Mouse (Mus musculus) gastrocnemius, postnatal 4 days (tissue): Measurements from ENCODE around the gene Lix1. TPM values are rescaled to one million over a fixed set of nuclear protein-coding genes. Genes with fewer than 3 reads are reported as not detected.

ENCODE experiments used
- DNase-seq, 2 experiments: peaks; one replicate each; pipeline ENCODE4 v3.0.0; 2021 to 2022; ENCODE audit warnings: low spot score in 2 of 2, mixed read lengths in 2 of 2
- long read RNA-seq, 2 experiments: library from polyadenylated mRNA; stranded (forward); transcript quantifications; one replicate each; pipeline ENCODE4 v2.0.0; 2021
- total RNA-seq, 2 experiments: library from RNA; stranded (reverse); gene quantifications; 2 replicates each; pipeline ENCODE4 v1.2.3; 2021

The Lix1 gene
- 1 to 10 TPM; 3.2 TPM for total RNA-seq
- long read RNA-seq, experiment 1, transcript Lix1-202 (3 exons, 2,678 nt), result major isoform, 6 of 9 reads
- long read RNA-seq, experiment 1, partial matches to known transcripts, result 2 of 9 reads
- long read RNA-seq, experiment 1, other reads (novel, unspliced or antisense), result 0 of 9 reads
- long read RNA-seq, experiment 2, transcript Lix1-202 (3 exons, 2,678 nt), result major isoform, 9 of 12 reads
- long read RNA-seq, experiment 2, partial matches to known transcripts, result 0 of 12 reads
- long read RNA-seq, experiment 2, other reads (novel, unspliced or antisense), result 1 of 12 reads

DNA sequence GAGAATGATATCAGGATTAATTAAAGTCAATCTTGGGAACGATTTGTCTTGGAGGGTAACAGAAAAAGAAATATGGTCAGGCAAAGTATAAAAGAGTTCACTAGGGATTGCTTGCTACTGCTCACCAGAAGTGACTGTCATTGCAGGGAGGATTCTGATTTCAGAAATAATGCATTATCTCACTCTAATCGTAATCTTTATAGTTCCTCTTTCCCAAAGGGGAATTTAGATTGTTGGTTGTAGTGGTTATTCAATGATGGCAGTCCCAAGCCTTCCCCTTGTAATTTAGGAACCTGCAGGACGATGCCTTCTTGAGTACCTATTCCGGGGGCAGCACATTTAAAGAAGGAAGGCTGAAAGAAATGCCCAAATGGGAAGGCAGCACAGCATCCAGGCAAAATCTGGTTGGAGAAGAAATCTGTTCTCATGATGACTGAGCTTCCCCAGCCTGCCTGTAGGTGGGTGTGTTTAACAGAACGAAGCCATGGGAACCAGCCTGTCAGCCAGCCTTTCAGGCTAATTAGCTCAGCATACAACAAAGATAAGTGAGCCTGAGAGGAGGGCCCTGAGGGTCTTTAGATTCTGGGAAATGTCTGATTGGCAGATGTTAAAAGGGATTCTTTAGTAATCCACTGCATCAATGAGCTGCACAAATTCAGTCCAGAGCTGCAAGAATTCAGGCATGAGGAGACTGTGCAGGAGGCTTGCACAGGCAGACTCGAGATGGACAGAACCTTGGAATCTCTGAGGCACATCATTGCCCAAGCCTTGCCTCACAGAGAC lies at the start of gene Lix1:
Gene Lix1, plus strand, starts transcription at position 451 of the 783 bp plus-strand sequence.
- DNase-seq, result peak in 1 of 2 experiments; percentile 26

DNA sequence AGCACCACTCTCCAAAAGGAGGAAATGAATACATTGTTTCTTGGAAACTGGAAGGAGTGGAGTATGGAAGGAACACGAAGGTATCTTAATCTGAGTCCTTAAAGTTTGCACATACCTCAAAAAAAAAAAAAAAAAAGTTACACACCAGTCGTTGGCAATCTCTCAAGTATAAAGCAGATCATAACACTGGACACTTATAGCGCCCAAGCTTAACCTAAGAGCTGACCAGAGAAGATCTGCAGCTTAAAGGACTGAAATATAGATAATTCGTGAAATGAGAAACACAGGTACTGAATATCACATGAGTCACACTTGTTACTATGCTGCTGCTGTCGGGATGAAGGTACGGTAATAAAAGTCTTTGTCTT lies 28.9 kb upstream of the Lix1 start:
- DNase-seq, result no peak

DNA sequence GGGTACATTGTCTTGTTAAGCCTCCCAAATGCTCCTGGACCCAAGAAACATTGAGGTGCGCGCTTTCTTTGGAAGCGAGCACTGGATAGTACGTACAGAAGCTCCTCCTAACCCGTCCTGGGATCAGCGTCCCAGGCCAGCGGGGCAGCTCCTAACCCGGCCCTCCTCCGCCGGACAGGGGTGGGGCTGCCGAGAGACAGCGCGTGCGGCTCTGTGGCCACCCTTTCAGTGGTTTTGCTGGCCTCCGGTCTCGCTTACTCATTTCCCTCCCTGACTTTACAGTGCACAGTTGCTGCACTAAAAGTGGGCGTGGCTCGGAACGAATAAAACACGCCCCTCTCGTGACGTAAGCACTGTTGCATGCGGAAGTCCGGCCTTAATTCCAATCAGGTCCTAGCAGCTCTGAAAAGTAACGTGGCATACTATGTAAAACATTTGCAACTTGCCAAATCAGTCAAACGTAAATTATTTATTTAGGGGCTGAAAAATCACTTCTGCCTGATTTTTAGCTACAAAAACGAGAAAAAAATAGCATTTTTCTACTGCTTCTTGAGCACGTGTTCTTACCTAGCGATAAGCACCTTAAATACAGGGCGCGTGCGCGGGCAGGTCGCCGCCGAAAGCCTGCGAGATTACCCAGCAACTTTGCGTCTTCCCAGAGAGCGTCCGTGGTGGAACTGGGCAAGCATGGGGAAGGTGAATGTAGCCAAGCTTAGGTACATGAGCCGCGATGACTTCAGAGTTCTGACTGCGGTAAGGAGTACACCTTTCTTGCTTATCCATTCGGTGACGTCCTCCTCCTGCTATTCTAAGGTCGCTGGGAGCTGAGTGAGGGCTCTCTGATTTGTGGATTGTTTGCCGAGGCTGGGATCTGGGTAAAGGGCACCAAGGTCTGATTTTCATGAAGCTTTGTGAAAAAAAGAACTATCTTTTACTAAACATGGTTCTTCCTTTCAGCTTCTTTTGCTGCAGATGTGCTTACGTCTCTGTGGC lies 28.3 kb upstream of the Lix1 start, which contains the start of gene Riok2:
Gene Riok2, plus strand, starts transcription at position 392 of the 993 bp plus-strand sequence.
- DNase-seq, result peak; percentile 81 to 94

DNA sequence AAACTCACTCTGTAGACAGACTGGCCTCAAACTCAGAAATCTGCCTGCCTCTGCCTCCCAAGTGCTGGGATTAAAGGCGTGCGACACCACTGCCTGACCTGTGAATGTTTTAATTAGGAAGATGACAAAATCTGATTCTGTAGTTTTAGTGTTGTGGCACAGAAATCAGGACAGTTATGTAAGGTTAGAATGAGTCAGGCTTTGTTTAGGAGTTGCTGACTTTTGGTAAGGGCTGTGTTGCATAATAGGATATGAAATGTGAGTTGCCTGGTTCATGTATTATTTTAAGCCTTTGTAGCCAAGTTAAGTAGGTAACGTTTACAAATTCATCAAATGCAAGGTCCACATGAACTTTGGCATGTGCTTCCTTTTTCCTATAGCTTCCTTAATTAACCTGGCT lies 26.9 kb upstream of the Lix1 start:
- no peak for DNase-seq

DNA sequence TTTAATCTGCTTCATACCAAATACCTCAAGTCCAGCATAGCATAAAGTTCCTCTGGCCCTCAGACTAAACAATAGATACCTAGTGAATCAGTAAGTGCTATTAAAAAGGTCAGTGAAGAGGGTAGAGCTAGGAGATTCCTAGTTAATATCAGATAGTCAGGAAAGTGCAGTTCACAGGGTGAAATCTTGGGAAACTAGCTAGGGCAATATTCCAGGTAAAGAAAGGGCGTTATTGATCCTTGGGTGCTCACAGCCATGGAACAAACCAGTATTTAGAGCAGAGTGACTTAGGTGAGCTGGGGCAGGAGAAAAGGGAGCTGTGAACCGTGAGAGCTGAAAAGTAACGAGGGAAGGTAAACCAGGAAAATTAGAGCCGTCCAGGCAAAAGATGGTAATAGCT lies 18.8 kb upstream of the Lix1 start:
- no peak for DNase-seq

DNA sequence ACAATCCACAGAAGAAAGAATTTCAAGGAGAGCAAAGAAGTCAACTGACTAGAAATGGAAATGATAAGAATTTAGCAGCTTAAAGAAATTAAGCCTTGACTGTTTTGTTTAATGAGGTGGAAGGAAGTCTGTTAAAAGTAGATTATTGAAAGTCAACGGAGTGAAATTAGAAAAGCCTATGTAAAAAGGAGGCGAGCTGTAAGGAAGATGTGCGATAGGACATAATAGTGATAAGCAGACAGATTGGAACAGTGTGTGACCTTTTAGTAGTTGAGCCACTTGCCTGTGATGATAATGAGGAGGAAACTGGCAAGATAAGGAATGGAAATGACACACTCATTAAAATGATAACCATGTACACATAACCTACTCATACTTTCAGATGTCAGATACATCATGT lies 18.0 kb upstream of the Lix1 start:
- DNase-seq, result no peak

DNA sequence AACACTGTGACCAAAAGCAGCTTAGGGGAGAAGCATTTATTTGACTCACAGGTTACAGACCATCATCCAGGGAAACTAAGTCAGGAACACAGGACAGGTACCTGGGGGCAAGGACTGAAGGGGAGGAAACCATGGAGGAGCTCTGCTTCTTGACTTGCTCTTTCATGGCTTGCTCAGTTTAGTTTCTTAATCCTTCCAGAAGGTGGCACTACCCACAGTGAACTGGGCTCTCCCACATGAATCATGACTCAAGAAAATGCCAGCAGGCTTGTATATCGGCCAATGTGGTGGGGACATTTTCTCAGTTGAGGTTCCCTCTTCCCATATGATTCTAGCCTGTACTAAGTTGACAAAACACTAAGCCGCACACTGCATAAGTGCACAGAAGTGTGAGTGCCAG lies 16.4 kb upstream of the Lix1 start:
- no peak for DNase-seq

DNA sequence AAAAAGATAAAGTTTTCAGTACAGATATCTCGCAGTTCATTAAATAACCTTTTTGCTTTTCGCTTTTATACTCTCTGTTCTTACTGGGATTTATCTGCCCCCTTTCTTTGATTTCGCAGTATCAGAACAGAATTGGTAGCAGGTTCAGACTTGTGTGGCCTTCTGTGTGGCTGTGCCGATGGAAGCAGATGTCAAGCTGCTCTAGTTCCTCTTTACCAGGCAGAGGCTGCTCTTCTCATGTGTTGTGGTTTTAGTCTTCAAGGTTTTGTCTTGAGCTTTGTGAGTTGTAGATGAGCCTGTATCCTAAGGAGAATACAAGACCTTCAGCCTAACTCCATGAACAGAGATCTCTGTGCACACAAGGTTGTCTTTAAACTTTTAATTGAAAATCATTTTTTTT lies 10.6 kb upstream of the Lix1 start:
- no peak for DNase-seq

DNA sequence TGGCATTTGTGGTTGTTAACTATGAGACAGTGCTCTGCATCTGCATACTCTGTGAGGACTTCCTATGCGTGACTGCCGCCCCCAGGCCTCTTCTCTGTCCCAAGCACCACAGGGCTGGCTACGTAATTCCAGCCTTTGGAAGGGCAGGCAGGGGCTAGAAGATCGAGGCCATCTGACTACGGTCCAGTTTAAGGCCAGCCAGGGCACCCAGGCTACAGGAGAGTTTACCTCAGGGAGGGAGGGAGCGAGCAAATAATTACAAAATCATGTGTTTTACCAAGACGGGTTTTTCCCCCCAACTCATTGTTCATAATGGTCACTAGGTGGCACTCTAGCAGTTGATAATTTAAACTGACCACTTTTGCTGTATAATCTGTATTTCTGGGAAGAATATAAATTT lies 9.6 kb upstream of the Lix1 start:
- no peak for DNase-seq

DNA sequence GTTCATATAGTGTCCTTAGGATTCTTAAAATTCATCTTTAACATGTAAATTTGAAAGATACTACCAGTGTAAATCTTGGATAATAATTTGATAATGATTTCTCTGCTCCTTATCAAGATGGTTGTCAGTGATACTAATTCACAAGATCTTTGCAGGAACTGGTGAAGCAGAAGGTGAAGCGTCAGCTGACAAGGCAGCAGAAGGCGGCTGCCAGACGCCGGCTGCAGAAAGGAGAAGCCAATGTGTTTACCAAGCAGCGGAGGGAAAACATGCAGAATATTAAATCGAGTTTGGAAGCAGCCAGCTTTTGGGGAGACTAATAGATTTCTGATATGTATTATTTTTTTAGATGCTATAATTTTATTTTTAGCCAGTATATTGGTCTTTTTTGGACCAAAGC lies 9.2 kb upstream of the Lix1 start:
- no peak for DNase-seq

DNA sequence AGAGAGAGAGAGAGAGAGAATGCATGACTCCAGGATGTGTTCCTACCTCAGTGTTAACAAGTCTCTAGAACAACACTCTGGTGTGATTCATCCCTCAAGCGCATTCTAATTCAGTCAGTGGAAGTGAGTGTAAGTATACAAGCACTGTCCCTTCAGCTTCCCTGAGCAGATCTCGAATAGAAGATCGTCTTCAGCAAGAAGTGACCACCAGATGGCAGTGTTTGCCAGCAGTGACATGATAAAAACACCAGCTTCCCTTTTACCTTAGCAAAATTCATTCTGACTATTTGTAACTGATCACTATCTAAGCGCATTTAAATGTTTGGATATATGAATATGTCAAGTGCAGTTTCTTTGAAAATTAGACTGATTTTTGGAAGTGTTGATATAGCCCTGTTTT lies 8.1 kb upstream of the Lix1 start:
- DNase-seq, result peak; percentile 59 to 74

DNA sequence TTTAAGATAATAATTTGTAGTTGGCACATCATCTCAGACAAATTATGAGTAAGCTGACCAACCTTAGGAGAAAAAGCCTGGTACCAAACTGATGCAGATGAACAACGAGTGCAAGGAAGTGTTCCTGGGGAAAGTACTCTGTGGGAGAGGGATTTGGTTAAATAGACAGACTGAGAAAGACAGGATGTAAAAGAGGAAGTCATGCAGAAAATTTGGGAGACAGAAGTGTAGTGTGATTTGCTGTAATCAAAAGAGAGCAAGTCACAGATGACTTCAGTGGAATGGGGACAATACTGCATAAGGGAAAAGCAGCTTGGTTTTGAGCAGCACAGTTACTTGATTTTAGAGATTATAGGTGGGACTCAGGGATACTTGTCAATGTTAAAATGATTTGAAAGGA lies 5.6 kb upstream of the Lix1 start:
- no peak for DNase-seq

DNA sequence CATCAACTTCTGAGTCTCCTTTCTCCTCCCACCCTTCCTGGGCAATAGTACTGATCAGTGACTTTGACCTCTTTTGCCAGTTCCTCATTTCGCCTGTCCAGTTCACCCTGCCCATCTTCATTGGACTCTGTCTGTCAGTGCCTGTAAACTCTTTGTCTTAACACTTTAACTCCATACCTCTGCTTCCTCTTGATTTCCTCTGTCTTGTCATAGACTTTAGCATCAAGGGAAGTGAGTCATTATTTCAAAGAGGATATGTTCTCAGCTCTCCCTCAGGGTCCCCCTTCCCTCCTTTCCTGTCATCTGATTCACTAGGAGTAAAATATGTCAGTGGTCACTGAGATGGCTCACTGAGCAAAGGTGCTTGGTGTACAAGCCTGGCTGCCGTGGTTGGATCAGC lies 3.8 kb upstream of the Lix1 start:
- no peak for DNase-seq

DNA sequence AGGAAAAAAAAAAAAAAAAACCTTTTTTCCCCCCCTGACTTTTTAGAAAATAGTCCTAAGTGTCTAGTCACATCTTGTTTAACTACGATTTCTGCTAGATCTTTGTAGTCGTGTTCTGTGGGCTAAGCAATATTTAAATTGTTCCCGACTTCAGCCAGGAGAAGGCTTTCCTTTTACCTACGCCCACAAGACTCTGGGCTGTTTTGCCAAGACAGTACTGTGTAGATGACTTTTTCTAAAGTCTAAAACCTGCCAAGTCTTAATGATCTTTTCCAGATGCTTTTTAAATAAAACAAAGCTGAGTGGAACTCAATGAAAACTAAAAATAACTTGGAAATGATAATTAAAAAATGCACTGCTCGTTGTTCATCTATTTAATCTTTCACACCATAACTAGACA lies 566 bp downstream of the Lix1 start:
- DNase-seq, result no peak

DNA sequence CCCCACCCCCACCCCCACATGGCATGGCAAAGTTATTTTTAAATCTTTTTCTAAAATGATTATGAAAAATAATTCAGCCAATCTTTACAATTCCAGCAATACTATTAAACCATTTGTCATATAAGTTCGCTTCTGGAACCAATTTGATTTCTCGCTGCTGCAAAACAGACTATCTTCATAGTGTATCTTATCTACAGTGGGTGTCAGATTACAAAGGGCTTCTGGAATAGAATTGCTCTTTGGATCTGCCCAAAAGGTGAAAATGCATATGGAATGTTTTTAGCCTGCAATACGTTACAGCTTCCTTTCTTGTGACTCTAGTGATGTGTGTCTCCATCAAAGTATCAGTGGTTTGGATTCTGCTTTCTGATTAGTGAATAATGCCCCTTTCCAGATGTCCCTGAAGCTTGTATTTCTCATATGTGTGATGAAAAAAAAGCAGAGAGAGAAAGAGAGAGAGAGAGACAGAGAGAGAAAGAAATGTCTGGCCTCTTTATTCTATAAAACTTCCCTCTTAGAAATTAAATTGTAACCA lies 1.2 kb downstream of the Lix1 start:
- DNase-seq, result no peak

DNA sequence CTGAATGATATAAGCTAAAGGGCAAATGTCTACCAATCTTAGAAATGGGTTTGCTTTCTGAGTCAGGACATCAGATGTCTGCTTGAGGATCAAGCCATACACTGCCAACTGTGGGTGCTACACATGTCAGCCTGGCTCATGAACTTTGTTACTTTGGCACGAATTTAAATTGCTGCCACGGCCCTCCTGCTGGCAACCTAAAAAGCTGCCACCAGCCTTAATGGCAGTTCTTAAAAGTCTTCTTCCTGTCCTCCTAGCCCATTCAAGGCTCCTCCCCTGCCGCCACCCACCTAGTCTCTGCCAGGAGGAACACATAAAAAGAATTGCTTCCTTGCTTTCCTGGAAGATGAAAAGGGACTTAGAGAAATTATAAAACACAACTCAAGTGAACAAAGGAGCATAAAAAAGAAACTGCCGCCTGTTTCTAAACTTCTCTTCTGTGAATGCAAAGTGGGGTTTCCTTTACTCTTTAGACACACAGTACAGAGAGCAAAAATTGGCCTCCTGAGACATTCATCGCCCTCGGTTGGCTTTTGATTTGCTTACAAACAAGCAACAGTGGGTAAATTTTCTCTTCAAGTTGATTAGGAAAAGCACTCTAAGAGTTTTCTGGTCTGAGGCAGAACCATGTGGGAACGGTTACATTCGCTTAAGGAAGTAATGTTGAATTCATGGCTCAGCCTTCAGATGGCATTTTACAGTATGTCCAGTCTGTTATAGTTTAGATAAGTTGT lies 2.5 kb downstream of the Lix1 start:
- no peak for DNase-seq

DNA sequence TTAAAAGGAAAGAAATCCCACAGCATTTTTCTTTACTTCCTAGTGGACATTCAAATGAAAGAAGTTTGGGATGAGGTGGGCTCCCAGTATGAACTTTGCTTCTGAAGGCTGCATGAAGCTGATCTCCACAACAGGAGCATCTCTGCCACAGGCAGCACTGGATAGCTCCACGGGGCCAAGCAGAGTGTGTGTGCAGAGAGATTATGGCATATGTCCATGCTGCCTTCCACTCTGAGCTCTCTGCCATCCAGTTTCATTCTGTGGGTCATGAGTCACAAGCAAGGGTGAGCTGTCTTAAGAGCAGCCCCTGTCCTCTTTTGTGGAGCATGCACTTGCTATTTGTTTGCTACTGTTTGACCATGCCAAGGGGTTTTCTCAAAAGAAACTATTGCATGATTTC lies 3.1 kb downstream of the Lix1 start:
- DNase-seq, result no peak

DNA sequence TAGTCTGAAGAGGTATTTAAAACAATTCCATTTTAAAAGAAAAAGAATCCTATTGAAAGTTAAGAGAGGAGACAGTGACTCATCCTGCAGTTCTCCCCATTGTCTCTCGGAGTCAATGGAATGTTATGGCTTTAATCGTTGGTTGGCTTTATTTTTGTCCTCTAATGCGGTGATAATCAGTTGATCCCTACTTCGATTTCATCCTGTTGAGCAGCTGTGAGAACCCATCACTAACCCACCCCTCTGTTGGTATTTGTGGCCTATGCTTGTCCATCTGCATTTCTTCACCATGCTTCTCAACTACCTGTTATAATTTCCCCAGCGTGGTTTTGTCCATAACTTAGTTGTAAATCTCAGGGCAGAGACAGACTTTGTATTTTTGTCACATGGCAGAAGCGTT lies 5.7 kb downstream of the Lix1 start:
- no peak for DNase-seq

DNA sequence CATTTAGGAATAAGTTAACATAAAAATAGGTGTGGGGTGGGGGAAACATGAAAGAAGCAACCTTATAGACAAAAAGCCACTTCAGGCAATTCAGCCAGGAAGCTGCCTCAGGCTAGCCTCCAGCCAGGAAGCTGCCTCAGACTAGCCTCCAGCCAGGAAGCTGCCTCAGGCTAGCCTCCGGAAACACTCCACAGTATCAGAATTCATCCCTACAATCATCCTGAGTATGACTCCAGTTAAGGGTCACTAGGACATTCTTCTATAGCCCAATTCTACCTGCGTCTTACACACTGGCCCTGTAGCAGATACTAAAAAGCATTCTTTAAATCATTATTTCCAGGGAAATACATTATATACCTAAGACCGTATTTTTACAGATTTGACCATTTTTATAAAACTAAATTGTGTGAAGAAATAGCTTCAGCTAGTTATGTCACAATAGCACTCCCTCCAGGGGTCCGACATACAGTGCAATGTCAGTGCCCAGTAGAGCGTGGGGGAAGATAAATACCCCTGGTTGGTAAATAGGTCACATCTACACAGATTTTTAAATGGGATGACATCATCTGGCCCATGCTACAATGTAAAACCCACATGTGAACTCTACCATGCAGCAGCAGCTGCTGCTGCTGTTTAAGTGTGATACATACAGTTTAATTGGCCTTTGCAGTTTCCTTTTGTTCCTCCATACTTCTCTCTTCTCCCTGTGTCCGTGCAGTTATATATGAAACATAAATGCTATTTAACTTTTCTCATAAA lies 6.4 kb downstream of the Lix1 start:
- no peak for DNase-seq

DNA sequence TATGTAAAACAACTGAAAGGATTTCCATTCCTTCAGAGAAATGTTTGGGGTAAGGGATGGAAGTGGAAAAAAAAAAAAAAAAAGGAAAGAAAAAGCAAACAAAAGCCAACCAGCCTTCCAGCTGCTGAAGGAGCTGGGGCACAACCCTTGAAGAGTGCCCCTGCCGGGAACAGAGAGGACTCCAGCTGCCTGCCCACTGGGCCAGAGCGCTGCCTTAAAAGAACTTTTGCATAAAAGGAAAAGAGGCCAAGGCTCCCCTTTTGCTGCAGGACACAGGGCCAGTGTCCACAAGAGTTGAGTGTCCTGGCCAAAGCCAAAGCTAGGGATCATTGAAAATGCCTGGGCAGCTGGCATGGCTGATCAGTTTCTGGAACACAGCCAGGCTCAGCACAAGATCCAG lies 7.1 kb downstream of the Lix1 start:
- DNase-seq, result peak in 1 of 2 experiments; percentile 23
